Mouse (Mus musculus) gastrocnemius, postnatal 25 days (tissue): ENCODE data around the gene AW549877. TPM values are rescaled to one million over a fixed set of nuclear protein-coding genes. Genes with fewer than 3 reads are reported as not detected.

Experiments
- DNase-seq: peaks from one replicate; pipeline ENCODE4 v3.0.0; 2022
- total RNA-seq, 2 experiments: library from RNA; stranded (reverse); gene quantifications; 1 replicate in 1 of 2; 2 replicates in 1 of 2; pipeline ENCODE4 v1.2.3; 2021

Gene AW549877
- total RNA-seq, 2 experiments from 2014 or later = 11.2 to 11.5 TPM

DNA sequence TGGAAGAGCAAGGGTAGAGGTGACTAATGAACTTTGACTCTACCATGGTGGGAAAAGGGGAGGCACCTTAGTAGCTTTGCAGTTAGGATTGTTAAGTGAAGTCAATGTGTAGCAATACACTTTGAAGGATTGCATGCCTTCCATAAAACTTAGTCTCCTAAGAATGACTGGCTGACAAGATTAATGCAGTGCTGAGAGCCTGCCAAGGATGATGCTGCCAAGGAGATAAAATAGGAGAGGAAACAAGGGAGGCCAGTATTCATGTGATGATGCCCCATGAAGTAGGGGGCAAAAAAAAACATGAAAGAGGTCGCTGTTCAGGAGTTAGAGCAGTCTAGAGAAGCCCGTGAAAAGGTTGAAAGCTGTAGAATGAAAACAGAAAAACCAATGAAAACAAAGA is 10.7 kb downstream of the AW549877 start:
- DNase-seq = no peak

DNA sequence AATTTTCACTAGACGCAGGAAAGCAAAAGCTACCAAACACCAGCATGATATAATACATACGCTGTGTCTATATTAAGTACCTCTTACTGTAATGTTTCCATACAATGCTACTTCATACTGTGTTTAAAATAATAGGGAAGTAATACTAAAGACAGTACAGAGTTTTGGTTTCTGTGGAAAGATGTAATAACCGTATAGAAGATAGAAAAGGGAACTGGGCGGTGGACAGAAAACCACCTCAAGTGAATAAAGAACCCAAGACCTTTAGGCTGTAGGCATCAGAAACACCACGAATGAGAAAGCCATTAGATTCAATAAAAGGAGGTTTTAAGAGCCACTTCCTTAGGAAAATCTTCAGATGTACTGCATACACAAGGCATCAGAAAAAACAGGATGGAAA is 12.8 kb downstream of the AW549877 start:
- no peak for DNase-seq

DNA sequence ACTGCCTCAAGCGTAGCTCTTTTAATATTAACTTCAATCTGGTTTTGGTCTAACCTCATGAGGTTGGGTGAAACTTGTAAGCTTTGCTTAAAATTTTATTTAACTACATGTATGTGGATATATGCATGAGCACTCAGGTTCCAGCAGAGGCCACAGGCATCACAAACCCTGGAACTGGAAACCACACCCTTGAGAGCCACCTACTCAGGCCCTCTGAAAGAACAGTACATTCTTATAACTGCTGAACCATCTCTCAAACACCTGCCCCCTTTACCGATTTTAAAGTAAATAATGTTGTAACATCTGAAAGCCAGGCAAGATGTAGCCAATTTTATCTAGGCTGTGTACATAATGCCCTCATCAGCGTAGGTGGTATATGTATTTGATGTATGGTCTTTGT is 15.7 kb downstream of the AW549877 start:
- no peak for DNase-seq

DNA sequence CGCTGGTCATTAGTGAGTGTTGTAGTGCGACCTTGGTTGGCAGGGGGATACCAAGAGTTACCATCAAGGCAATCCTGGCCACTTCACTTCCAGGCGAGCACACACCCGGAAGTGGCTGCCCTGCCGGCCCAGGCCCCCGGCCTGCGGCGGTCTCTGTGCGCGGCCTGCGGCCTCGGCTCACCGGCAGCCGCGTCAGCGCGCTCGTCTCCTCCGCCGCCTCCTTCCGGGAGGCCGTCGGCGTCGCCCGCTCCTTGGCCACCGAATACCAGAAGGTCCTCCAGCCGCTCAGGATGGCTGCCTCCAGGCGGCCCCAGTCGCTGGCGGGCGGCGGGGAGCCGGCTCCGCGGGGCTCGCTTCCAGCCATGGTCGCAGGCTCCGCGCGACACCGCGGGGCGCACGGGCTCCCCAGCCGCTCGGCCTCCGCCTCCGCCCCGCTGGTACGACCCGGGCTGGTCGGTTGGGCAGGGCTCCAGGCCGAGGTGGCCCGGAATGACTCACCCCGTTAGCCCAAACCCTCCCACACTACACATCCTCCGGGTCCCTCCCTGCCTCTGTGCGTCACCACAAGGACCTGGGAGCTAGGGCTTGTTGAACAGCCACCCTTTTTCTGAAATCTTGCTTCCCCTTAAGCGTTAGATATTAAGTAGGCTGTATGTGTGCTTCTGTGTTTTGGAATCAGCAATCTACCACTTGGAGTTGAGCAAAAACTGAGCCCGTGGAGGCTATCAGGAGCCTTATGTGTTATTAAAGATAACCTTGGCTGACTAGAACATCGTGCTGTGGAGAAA is 16.3 kb downstream of the AW549877 start, which contains the start of gene Fbxo4:
Gene Fbxo4, minus strand, starts transcription at position 513 of the 788 bp plus-strand sequence.
- peak; percentile 88 for DNase-seq

DNA sequence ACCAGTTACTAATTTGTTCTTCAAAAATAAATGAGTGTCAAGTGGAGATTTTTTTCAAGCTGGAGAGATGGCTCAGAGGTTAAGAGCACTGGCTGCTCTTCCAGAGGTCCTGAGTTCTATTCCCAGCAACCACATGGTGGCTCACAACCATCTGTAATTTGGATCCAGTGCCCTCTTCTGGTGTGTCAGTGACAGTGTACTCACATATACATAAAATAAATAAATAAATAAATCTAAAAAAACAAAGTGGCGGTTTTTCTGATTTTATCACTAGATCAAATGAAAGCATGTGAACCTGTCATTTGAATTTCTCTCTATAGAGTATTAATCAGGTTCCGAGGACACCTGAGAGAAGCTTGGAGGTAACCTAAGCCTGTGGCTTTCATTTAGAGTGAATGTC is 17.3 kb downstream of the AW549877 start:
- DNase-seq = no peak

DNA sequence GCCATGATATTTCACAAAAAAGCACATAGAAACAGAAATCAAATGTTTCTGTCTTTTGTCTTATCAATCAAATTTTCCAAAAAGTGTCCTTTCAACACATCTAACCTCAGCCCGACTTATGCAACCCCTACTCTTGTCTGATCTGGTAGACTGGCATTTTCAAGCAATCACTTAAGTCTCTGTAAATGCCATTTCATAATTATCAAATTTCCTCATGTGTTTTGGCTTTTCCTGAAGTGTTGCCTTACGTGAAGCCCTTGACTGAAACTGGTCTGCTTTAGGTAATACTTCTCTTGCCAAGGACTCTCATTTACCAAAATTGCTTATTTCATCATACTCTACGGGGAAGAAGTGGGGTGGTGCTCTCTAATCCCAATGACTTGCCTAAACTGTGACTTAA is 22.2 kb downstream of the AW549877 start:
- no peak for DNase-seq

- DNase-seq = no peak
Measured at GRCm38 (mm10) chr15:3970193-3970592, 25.4 kb downstream of the AW549877 start.

- no peak for DNase-seq
Measured at GRCm38 (mm10) chr15:3969743-3970142, 25.8 kb downstream of the AW549877 start.

GRCm38 (mm10) chr15:3962251-3962650 is 33.3 kb downstream of the AW549877 start:
- DNase-seq = no peak

GRCm38 (mm10) chr15:3960094-3960493 is 35.5 kb downstream of the AW549877 start:
- no peak for DNase-seq

GRCm38 (mm10) chr15:3957982-3958381 is 37.6 kb downstream of the AW549877 start:
- no peak for DNase-seq

GRCm38 (mm10) chr15:3954971-3955370 is 40.6 kb downstream of the AW549877 start:
- no peak for DNase-seq

GRCm38 (mm10) chr15:3938132-3938531 is 57.4 kb downstream of the AW549877 start:
- no peak for DNase-seq

GRCm38 (mm10) chr15:3936056-3936455 is 59.5 kb downstream of the AW549877 start:
- no peak for DNase-seq

GRCm38 (mm10) chr15:3933466-3933865 is 62.1 kb downstream of the AW549877 start:
- DNase-seq = no peak

Other genes starting within 250 kb of the AW549877 start
- gene Fbxo4, start 16.2 kb downstream of the AW549877 start, total RNA-seq = 1 to 10 TPM; 3.7 to 4.8 TPM
- gene Oxct1, start 30.6 kb upstream of the AW549877 start, total RNA-seq = 100 to 1,000 TPM; 320 to 370 TPM